Mouse (Mus musculus): ENCODE measurements at regions not wholly inside any gene's neighbourhood (a gene's known extent, or its start where the extent isn't known, plus 50 kb on each side); places are given as distances from the start of the nearest gene placed in this dataset.

DNA sequence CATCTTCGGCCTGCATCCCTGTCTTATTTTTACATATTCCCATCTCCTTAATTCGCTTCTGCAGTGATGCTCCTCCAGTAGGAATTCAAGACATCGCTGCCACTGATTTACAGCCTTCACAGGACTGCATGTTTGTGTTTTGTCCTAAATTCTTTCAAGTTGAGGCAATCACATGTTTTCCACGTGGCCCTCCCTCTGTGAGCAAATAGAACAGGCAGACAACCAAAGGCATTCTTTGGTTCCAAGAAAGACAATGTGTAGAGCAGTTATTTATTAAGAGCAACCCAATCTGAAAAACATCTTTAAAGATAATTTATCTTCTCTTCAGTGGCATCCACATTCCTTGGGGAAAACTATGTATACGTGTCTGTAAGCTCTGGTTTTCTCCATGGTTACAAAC lies 472.8 kb upstream of the Intu start:
- intact Hi-C loops (cut with DNase I) = no loop called here

DNA sequence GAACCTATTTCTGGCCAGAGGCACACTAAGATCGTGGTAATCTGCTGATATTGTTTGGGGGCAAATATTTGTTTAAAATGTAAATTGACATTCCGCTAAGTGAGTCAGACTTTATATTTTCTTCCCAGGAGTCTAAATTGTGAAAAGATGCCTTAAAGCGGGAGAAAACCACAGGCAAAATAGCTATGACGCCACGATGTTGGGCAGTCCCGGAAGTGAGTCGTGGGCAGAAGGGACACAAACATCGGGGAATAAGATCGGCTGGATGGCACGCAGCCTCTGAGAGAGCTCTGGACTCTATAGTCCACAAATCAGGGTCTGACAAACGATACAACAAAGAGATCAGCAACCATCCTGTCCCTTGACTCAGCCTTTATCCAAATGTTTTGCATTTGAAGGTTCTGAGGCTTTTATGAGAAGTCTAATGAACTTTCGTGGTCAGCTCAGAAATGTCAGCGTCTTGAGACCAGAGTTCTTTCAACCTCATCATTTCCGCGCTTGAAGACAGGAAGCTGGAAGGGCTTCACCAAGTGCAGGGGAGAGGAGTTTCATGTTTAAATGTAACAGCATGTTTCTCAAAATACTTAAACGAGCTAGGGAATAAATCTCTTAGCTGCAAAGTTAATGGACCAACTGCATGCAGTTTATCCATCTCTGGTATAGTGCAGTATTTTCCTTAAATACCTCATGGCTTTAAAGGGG lies 472.2 kb upstream of the Intu start:
- intact Hi-C loops (cut with DNase I) = no loop called here

DNA sequence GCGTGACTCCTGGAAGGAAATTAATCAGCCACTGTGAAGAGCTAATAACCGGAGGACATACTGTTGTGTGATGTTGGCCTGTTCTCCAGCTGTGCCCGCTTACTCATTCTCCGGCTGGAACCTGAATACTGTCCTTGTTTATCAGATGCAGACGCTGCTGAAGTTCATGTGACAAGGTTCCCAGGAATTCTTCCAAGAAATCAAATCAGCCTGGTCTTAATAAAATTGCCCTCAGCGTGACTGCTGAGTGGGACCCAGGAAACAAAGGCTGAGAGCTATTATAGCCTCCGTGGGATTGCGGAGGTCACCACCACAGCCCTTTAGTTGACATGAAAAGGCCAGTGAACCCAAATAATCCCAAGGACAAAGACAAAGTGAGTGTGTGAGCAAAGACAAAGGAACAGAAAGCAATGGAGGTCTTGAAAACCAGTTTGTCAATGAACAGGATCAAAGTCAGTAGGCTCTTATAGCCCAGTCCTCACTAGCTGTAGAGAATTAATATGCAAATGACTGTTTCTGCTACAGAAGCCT lies 460.9 kb upstream of the Intu start:
- intact Hi-C loops (cut with DNase I) = no loop called here

DNA sequence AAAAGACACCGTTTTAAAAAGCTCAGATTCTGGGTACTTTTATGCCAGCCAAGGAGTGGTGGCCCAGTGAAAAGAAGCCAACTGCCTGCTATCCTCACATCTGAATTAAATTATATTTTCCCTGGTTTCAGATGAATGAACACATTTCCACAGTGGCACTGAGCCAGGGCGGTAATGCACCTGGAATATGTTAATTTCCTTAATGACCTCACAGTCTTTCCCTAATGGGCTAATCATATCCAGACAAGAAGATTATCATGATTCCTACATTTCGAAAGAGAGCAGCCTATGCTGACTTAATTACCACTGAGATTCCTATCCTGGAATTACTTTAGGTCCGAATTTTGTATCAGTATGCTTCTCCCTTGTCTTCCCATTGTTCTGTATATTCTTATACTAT lies 454.3 kb upstream of the Intu start:
- intact Hi-C loops (cut with DNase I) = no loop called here

DNA sequence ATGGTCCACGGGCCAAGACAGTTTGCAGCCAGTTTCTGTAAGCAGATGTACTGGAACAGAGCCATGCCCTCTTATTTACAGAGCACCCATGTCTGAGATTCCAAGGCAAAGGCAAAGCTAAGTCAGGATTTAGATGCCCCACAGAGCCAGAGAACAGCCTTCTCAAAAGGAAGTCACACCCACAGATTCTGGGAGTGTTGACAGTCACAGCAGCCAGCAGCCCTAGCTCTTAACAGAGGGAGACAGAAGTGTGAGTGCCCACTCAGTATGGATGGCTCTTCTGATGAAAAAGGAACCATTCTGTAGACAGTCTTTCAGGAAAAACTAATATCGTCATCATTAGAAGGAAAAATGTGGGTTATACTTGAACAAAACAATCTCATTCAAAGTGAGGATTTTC lies 446.0 kb upstream of the Intu start:
- intact Hi-C loops (cut with DNase I) = no loop called here

DNA sequence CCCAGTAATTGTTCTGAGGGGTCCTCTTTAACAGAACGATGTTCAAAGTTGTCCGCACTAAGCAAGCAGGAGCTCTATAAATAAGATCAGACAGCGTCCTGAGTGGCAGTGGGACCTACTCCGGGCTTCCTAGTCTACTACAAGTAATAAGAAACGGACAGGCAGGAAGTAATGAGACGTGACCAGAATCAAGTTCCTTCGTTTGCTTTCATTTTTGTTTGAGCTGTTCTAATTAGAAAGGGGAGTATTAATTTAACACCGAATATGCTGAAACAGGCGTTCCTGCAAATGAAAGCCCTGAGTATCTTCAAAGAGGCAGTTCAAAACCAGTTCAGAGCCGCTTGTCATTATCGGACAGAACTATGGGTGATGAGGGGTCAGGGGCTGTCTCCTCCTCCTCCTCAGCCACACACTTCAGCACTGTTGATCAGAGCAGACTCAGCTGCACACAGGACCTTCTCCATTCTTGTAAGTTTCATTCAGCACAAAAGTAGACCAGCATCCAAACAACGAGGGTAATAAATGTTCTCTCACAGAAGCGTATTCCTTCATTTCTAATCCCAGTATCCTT lies 439.2 kb upstream of the Intu start:
- intact Hi-C loops (cut with DNase I) = no loop called here

DNA sequence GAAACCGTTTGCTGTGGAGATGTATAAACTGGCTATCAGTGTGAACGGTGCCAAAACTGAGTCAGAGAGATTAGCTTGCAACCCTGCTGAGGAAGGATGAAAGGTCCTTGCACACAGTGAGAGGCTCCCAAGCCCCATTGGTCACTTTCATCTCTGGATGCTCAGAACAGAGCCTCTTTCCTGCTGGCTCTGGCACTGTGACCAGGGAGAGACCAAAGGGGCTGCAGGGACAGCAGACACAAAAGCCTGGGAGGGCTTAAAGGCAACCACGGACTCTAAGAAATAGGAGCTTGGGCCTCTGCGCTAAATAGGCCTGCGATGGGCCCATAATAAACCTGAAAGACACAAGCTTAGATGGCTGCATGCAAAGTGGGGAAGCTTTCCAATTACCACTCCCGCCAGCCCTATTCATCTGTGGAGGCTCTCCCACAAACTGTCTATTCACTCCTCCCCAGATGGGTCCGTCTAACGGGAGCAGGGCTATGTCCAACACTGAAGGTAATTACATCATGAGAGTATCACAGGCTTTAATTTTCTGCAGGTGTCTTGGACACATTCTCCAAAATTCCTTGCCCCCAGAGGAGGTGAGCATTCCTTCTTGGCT lies 438.2 kb upstream of the Intu start:
- intact Hi-C loops (cut with DNase I) = no loop called here

DNA sequence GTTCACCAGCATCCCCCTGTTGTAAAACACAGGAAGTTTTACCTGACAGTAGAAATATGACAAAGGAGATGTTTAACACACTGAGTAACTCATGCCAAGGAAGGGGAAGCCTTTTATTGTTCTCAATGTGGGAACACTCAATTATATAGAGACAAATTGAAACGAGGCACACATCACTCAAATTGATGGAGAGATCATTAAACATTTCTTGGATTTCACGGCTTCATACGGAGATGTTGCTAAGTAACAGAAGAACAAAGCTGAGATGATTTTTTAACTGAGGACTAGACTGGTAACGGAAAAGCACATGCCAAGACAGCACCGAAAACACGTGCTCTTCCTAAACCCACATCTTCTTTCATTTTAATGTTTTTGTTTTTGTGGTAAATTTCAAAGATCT lies 437.0 kb upstream of the Intu start:
- intact Hi-C loops (cut with DNase I) = no loop called here

DNA sequence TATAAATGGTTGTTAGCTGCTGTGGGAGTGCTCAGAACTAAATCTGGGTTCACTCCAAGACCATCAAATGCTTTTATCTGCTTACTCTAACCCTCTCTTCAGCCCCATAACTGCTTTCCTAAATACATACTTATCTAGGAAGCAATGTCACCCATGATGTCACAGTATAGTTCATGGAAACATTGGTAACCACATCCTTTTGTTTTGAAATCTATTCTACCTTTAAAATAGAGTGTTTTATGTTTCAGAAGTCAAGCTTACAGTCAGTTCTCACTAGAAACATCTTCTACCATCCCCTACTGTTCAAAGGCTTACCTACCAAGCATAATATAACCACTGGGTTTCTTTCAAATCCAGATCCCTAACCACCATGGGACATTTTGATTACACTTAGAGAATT lies 436.4 kb upstream of the Intu start:
- intact Hi-C loops (cut with DNase I) = no loop called here

DNA sequence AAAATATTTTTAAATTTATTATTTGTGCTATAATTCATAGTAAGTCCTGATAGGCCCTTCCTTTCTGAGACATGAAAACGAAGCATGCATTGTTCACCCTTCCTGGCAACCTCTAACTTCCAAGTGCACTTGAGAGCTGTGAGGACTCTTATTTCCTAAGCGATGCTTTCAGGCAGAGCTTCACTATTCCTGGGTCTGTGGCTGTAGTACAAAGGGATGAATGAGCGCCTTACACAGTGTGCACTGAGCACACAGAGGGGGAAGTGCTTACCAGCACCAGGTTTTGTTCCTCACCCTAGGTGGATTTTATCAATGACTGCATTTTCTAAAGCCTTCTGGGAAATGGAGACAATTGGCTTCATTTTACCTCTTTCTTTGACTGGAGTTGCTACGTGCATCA lies 428.4 kb upstream of the Intu start:
- intact Hi-C loops (cut with DNase I) = no loop called here

DNA sequence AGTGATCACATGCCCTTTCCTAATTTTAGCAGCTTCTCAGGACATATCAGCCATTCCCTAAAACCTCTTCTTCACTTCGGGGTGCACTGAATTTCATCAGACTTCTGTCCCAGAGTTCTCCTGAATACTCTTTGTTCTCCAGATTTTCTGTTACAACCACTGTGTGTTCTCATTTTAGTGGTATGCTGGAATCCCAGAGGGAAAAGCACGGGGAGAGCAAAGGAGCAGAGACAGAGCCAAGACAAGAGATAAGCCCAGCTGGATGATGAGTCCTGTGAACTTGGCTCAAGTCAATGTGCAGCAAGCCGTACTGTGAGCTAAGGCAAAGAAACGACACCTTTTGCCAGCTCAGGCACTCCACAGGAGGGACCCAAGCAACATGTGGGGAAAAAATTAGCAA lies 416.3 kb upstream of the Intu start:
- intact Hi-C loops (cut with DNase I) = no loop called here

DNA sequence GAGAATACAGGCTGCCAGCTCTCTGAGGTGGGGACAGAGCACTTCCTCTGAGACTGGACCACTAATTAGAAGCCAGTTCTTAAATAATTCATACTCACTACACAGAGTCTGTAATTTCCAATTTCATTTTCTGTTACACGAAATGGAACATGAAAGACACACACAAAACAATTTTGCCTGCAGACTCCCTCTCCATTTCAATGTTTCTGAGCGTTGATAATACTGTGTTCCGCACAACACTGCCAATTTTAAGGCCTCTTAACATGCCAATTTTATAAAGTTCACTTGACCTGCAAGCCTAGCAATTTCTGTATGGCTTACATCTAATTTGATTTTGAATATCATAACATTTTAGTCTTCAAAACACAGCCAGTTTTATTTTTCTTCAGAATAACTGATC lies 412.5 kb upstream of the Intu start:
- intact Hi-C loops (cut with DNase I) = no loop called here

DNA sequence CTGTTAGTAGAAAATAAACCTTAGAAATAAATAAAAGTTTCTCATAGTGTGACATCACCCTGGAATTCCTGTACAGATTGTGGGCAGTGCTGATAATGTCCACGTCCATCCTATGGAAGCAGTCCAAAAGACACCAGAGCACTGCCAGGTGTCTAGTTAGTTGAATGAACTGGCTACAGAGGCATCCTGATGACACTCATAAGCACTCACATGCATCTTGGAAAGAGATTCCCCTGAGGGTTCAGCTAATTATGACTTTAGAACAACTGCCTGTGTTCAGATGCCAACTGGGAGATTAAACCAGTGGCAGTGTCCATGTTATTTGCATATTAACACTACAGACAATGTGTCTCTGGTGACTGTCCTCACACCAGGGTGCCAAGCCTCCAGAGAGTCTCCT lies 411.6 kb upstream of the Intu start:
- intact Hi-C loops (cut with DNase I) = no loop called here

DNA sequence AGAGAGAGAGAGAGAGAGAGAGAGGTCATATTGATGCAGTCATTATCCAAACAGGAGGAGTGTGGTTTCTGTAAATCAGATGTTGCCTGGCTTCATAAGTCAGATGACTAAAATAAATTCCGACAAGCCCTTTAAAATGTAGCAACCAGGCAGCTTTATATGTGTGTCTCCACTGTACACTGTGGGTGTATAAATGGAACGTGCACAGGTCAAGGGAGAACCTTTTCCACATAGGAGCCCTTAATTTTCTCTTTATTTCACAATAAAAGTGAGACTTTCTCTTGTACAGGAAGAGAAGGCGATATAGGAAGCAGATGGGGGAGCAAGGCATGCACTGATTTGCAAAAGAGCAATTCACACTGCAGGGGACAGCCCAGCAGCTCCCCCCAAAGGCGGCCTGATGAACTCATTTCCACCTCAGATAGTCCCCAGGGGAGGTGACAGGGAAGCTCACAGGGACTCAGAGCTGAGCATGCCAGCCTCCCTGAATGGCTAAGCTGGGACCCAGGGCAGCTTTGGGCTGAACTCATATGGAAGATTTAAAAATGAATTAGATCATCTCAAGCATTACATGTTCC lies 410.7 kb upstream of the Intu start:
- intact Hi-C loops (cut with DNase I) = no loop called here

DNA sequence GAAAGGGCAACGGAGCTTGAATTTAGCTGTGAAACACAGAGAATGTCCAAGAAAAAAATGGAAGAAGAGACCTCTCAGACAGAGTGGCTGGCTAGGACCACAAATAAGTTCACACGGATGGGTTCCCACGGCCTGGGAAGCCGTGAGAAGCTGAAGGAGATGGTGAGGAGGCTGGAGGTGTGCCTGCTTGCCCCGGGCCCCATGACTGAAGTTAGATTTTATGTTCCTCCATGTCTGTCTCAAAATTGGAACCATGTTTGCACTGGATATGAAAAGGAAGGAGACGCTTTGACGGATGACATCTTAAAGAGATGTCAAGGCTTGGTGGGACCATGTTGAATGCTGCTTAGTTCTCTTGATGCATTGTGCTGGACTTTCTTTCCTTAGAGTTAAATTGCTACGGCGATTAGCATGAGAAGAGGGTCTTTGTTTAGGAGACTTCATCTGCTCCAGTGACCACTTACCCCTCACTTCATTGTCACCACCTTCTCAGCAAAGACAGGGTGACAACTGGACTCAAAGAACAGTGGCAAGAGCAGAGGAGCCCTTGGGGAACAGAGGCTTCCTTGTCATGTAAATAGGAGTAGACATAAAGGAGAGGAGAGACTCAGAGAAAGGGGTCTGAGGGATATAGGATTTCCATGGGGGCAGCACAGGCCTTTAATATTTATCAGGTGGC lies 407.4 kb upstream of the Intu start:
- intact Hi-C loops (cut with DNase I) = no loop called here

DNA sequence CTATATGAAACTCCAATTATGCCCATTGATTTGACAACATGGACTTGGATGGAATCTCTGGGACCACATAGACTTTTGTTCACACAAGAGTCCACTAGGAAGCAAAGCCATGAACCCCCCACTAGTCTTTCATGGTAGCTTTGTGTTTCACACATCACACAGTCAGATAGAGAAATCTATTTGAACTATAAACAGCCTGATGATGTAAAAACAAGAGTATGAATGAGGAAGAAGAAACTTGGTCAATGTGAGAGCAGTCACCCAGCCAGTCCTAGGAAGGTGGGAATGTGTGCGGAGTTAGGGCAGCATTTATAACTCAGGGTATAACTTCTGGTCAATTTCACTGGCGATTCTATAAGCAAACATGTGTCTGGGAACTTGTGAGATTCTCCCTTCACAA lies 404.2 kb upstream of the Intu start:
- intact Hi-C loops (cut with DNase I) = no loop called here

DNA sequence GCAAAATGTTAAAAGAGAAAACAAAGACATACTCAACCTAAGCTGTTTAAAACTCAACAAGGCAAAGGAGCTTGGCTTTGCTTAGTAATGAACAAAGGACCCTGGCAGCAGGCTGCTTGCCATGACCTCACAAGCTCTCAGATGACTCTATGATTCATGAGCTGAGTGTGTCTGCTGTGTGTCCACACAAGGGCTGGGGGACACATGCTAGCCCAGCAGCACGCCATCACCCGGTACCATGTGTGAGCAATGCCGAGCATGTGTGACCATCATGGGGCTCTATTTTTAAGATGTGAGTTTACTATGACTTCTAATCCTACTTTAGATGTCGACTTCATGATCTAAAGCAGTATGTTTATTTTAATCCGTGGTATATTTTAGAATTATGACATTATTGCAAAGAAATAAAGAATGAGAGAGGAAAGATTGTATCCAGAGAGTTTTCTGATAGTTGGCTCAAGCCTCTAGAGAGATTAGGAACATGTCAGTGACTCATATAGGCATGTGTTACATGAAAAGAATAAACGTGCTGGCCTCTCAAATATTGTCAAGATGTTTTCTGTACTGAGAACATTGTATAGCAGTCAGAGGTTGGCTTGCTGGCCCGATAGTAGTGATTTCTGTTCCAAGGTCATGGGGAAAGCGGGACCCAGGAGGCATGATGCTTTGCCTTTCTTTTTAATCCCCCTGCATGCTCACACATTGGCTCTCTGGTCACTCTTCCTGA lies 400.1 kb upstream of the Intu start:
- intact Hi-C loops (cut with DNase I) = no loop called here

DNA sequence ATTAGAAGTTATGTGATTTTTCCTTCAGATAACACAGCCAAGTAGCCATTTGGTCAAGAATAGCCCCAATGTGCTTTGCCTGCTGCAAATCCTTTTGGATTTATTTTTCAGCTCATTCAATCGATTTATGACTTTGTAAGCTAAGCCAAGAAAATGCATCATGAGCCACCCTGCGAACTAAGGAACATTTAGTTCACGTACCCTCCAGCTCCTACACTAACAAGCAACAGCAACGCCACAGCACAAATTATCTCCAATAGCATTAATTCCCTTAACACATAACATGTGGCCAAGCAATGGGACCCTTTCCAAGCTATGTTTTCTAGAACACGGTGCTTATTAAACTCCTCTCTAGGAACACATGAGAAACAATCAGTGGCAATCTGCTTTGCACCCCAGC lies 392.4 kb upstream of the Intu start:
- intact Hi-C loops (cut with DNase I) = no loop called here

DNA sequence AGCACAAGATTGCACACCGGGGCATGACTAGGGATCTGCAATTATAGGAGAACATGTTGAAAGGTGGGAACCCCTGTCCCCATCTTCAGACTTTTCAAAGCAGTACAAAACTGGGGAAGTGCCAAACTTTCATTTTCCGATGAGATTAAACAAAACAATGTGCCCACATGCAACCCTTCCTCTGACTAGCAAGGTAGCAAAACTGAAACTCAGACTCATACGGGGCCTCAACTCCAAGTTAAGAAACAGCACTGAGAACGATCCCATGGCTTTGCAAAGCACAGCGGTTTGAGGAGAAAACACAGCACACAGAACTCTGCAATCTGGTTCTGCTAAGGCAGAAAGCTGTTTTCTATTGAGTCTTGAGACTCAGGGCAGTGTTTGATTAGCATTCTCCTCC lies 388.9 kb upstream of the Intu start:
- intact Hi-C loops (cut with DNase I) = no loop called here

DNA sequence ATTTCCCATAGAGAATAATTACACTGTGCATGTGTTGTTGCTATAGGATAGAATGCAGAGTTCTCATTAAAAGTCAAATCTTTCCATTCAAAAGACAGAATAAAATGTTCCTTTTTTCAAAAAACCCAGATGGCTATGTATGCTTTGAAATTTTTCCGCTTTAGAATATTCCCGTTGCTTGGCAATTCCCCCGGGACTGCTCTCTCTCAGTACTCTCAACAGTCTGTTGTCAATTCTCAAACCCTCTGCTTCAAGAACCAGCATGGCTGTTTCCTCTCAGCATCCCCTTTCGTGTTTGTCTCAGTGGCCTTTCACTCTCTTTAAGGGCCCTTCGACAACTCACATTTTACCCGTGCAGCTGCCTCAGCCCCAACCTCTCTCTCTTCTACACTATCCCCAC lies 372.5 kb upstream of the Intu start:
- intact Hi-C loops (cut with DNase I) = no loop called here

DNA sequence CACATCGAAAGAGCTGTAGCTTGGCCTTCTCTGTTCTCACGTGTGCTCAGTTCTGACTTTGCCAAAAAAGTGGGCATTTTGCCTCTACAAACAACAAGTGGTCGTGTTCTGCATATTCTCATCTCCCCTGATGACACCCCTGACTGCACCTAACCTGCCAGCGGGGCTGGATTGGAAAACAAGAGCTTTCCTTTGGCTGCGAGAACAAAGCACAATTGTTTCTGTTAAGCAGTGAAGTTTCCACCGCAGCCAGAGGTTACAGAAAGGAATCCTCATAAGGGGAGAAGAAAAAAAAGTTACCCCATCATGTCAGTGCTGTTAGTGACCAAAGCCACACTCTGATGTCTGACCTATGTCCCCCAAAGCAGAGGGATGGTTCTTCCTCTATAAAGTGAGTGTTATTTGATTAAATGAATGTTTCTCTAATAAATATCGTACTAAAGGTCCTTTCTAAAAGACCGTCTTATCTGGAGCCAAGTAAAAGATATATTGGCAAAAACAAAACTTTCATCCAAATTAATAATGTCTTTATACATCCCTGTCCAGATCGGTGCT lies 371.4 kb upstream of the Intu start:
- intact Hi-C loops (cut with DNase I) = no loop called here
